Mouse (Mus musculus): Measurements from ENCODE around the gene Slc17a2.

DNA sequence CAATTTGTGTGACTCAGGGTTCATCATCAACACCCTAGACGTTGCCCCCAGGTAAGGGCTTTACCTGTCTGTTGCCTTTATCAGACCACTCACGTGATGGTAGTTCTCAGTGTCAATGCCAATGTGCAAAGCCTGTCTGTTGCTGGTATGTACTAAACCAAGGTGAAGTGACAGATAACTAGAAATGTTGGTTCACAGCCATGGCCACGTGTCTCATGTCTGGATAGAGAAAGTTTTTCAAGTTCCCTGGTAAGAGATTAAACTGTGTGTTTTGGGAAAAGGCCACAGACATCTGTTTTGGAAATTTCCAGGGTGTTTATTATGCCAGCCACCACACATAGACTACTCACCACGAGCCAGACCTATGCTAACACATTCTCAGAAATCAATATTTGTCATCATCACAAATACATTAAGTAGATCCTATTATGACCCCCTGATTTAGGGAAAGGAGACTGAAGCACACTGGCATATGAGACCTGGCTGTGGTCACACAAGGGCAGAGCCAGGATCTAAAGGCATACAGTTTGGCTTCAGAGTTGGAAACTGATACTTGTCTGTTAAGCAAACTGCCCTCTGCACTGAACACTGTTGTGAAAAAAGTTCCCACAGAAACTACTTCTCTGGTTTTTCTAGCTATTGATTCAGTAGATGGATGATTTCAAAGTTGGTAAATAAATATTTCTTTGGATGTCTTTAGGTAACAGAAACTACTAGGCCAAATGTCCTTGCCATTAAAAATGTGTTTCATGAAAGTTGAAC lies 13.6 kb downstream of the Slc17a2 start:
- no peak for TF ChIP-seq CTCF (IDR thresholded peaks at IDR 0.05; ENCODE audit: borderline replicate concordance, insufficient read depth, low read length)
- no peak for TF ChIP-seq POLR2A (IDR thresholded peaks at IDR 0.05; ENCODE audit: low read depth, low read length)
